Mouse (Mus musculus): ENCODE data around the gene Ucp3.

DNA sequence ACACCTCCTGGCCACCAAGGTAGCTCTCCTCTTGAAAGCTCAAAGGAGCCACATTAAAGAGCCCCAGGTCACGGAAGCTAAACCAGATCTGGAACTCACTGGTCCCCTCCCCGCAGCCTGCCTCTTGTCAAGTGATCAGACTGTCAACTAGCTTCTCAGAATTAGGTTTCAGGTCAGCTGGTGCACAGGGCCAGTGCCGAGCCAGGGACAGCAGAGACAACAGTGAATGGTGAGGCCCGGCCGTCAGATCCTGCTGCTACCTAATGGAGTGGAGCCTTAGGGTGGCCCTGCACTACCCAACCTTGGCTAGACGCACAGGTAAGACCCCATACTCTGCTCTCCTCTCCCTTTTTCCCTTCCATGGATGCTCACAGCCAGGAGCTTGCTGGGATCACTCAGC lies at the start of gene Ucp3:
- no peak for TF ChIP-seq CTCF (IDR thresholded peaks at IDR 0.05; ENCODE audit: low read depth, low read length)
- no peak for TF ChIP-seq POLR2A (IDR thresholded peaks at IDR 0.05; ENCODE audit: extremely low read depth, insufficient read depth, low read length)
